Mouse (Mus musculus): ENCODE measurements around the gene Nrp2. TPM values are rescaled to one million over a fixed set of nuclear protein-coding genes. Genes with fewer than 3 reads are reported as not detected.

Gene Nrp2
- polyA plus RNA-seq, 1 experiment from 2014 or later, result 39.9 TPM

- Histone ChIP-seq H3K27ac (ENCODE audit: low read length) (no peak overlapping the region), H3K4me1 (ENCODE audit: control insufficient read depth, insufficient read depth, low read length) (0 out of 2 replicates have a peak, but pooled peaks cover 7% of the 10 kb centered on the region), H3K4me2 (replicated peaks; ENCODE audit: low read depth, low read length) (no peak overlapping the region), H3K9ac (replicated peaks; ENCODE audit: low read depth, low read length) (no peak overlapping the region), H3K27me3 (ENCODE audit: control insufficient read depth, insufficient read depth, low read length) (no peaks in the 10 kb centered on the region), H3K36me3 (ENCODE audit: control insufficient read depth, insufficient read depth, low read length) (no peaks in the 10 kb centered on the region), H3K4me3 (ENCODE audit: low read depth, low read length) (no peak overlapping the region), H3K9me3 (ENCODE audit: control insufficient read depth, low read depth, low read length) (no peaks in the 10 kb centered on the region)
- WGBS, result 51% methylated on average over 10 of the region's 10 CpGs
- no peak for ATAC-seq (ENCODE audit: insufficient number of reproducible peaks, insufficient read depth, low FRiP score, low read depth)
Observed at GRCm38 (mm10) chr1:62827316-62827715, 124.2 kb downstream of the Nrp2 start.

GRCm38 (mm10) chr1:62828156-62828555, 125.1 kb downstream of the Nrp2 start:
- Histone ChIP-seq H3K9me3 (ENCODE audit: control insufficient read depth, low read depth, low read length) (no peaks in the 10 kb centered on the region), H3K27ac (ENCODE audit: low read length) (no peak overlapping the region), H3K4me1 (ENCODE audit: control insufficient read depth, insufficient read depth, low read length) (no peaks in the 10 kb centered on the region), H3K36me3 (ENCODE audit: control insufficient read depth, insufficient read depth, low read length) (no peaks in the 10 kb centered on the region), H3K4me3 (ENCODE audit: low read depth, low read length) (no peak overlapping the region), H3K27me3 (ENCODE audit: control insufficient read depth, insufficient read depth, low read length) (no peaks in the 10 kb centered on the region), H3K4me2 (replicated peaks; ENCODE audit: low read depth, low read length) (no peak overlapping the region), H3K9ac (replicated peaks; ENCODE audit: low read depth, low read length) (no peak overlapping the region)
- 44% methylated on average over 4 of the region's 4 CpGs for WGBS
- no peak for ATAC-seq (ENCODE audit: insufficient number of reproducible peaks, insufficient read depth, low FRiP score, low read depth)

- Histone ChIP-seq H3K27me3 (ENCODE audit: control insufficient read depth, insufficient read depth, low read length) (no peaks in the 10 kb centered on the region), H3K9me3 (ENCODE audit: control insufficient read depth, low read depth, low read length) (no peaks in the 10 kb centered on the region), H3K27ac (ENCODE audit: low read length) (no peak overlapping the region), H3K4me3 (ENCODE audit: low read depth, low read length) (no peak overlapping the region), H3K36me3 (ENCODE audit: control insufficient read depth, insufficient read depth, low read length) (no peaks in the 10 kb centered on the region), H3K9ac (replicated peaks; ENCODE audit: low read depth, low read length) (no peak overlapping the region), H3K4me2 (replicated peaks; ENCODE audit: low read depth, low read length) (no peak overlapping the region), H3K4me1 (ENCODE audit: control insufficient read depth, insufficient read depth, low read length) (no peaks in the 10 kb centered on the region)
- 72% methylated on average over 4 of the region's 4 CpGs for WGBS
- no peak for ATAC-seq (ENCODE audit: insufficient number of reproducible peaks, insufficient read depth, low FRiP score, low read depth)
Observed at GRCm38 (mm10) chr1:62829690-62830417, 126.8 kb downstream of the Nrp2 start.

GRCm38 (mm10) chr1:62830418-62830769, 127.3 kb downstream of the Nrp2 start:
- Histone ChIP-seq H3K36me3 (ENCODE audit: control insufficient read depth, insufficient read depth, low read length) (no peaks in the 10 kb centered on the region), H3K4me3 (ENCODE audit: low read depth, low read length) (no peak overlapping the region), H3K4me1 (ENCODE audit: control insufficient read depth, insufficient read depth, low read length) (no peaks in the 10 kb centered on the region), H3K9ac (replicated peaks; ENCODE audit: low read depth, low read length) (no peak overlapping the region), H3K9me3 (ENCODE audit: control insufficient read depth, low read depth, low read length) (no peaks in the 10 kb centered on the region), H3K27me3 (ENCODE audit: control insufficient read depth, insufficient read depth, low read length) (no peaks in the 10 kb centered on the region), H3K4me2 (replicated peaks; ENCODE audit: low read depth, low read length) (no peak overlapping the region), H3K27ac (ENCODE audit: low read length) (no peak overlapping the region)
- WGBS, result 60% methylated on average over 7 of the region's 7 CpGs
- no peak for ATAC-seq (ENCODE audit: insufficient number of reproducible peaks, insufficient read depth, low FRiP score, low read depth)

GRCm38 (mm10) chr1:62831725-62832455, 128.8 kb downstream of the Nrp2 start:
- Histone ChIP-seq H3K4me1 (ENCODE audit: control insufficient read depth, insufficient read depth, low read length) (no peaks in the 10 kb centered on the region), H3K9me3 (ENCODE audit: control insufficient read depth, low read depth, low read length) (no peaks in the 10 kb centered on the region), H3K27ac (ENCODE audit: low read length) (no peak overlapping the region), H3K4me3 (ENCODE audit: low read depth, low read length) (no peak overlapping the region), H3K36me3 (ENCODE audit: control insufficient read depth, insufficient read depth, low read length) (no peaks in the 10 kb centered on the region), H3K9ac (replicated peaks; ENCODE audit: low read depth, low read length) (no peak overlapping the region), H3K27me3 (ENCODE audit: control insufficient read depth, insufficient read depth, low read length) (no peaks in the 10 kb centered on the region), H3K4me2 (replicated peaks; ENCODE audit: low read depth, low read length) (no peak overlapping the region)
- ATAC-seq (ENCODE audit: insufficient number of reproducible peaks, insufficient read depth, low FRiP score, low read depth), result no peak
- 78% methylated on average over 6 of the region's 6 CpGs for WGBS

- Histone ChIP-seq H3K27me3 (ENCODE audit: control insufficient read depth, insufficient read depth, low read length) (no peaks in the 10 kb centered on the region), H3K9ac (replicated peaks; ENCODE audit: low read depth, low read length) (no peak overlapping the region), H3K4me1 (ENCODE audit: control insufficient read depth, insufficient read depth, low read length) (no peaks in the 10 kb centered on the region), H3K4me3 (ENCODE audit: low read depth, low read length) (no peak overlapping the region), H3K9me3 (ENCODE audit: control insufficient read depth, low read depth, low read length) (no peaks in the 10 kb centered on the region), H3K4me2 (replicated peaks; ENCODE audit: low read depth, low read length) (no peak overlapping the region), H3K27ac (ENCODE audit: low read length) (no peak overlapping the region), H3K36me3 (ENCODE audit: control insufficient read depth, insufficient read depth, low read length) (no peaks in the 10 kb centered on the region)
- 93% methylated on average over 1 of the region's 1 CpGs for WGBS
- no peak for ATAC-seq (ENCODE audit: insufficient number of reproducible peaks, insufficient read depth, low FRiP score, low read depth)
Observed at GRCm38 (mm10) chr1:62833356-62833755, 130.3 kb downstream of the Nrp2 start.

- no peak overlapping the region for H3K4me2 ChIP-seq (replicated peaks; ENCODE audit: low read depth, low read length)
- no peak for ATAC-seq (ENCODE audit: insufficient number of reproducible peaks, insufficient read depth, low FRiP score, low read depth)
- H3K4me1 ChIP-seq (ENCODE audit: control insufficient read depth, insufficient read depth, low read length), result no peaks in the 10 kb centered on the region
- H3K27ac ChIP-seq (ENCODE audit: low read length), result no peak overlapping the region
- H3K9ac ChIP-seq (replicated peaks; ENCODE audit: low read depth, low read length), result no peak overlapping the region
- no peaks in the 10 kb centered on the region for H3K27me3 ChIP-seq (ENCODE audit: control insufficient read depth, insufficient read depth, low read length)
- H3K4me3 ChIP-seq (ENCODE audit: low read depth, low read length), result no peak overlapping the region
- no peaks in the 10 kb centered on the region for H3K36me3 ChIP-seq (ENCODE audit: control insufficient read depth, insufficient read depth, low read length)
- WGBS, result 68% methylated on average over 1 of the region's 1 CpGs
- H3K9me3 ChIP-seq (ENCODE audit: control insufficient read depth, low read depth, low read length), result no peaks in the 10 kb centered on the region
Observed at GRCm38 (mm10) chr1:62834443-62835185, 131.5 kb downstream of the Nrp2 start.

- Histone ChIP-seq H3K4me1 (ENCODE audit: control insufficient read depth, insufficient read depth, low read length) (no peaks in the 10 kb centered on the region), H3K36me3 (ENCODE audit: control insufficient read depth, insufficient read depth, low read length) (no peaks in the 10 kb centered on the region), H3K27ac (ENCODE audit: low read length) (no peak overlapping the region), H3K4me2 (replicated peaks; ENCODE audit: low read depth, low read length) (no peak overlapping the region), H3K9me3 (ENCODE audit: control insufficient read depth, low read depth, low read length) (no peaks in the 10 kb centered on the region), H3K4me3 (ENCODE audit: low read depth, low read length) (no peak overlapping the region), H3K27me3 (ENCODE audit: control insufficient read depth, insufficient read depth, low read length) (no peaks in the 10 kb centered on the region), H3K9ac (replicated peaks; ENCODE audit: low read depth, low read length) (no peak overlapping the region)
- 87% methylated on average over 3 of the region's 3 CpGs for WGBS
- no peak for ATAC-seq (ENCODE audit: insufficient number of reproducible peaks, insufficient read depth, low FRiP score, low read depth)
Observed at GRCm38 (mm10) chr1:62838083-62838482, 135.0 kb downstream of the Nrp2 start.
